Mouse (Mus musculus) adrenal gland, postnatal 25 days (tissue): ENCODE measurements around the gene Cyp2c39. TPM values are rescaled to one million over a fixed set of nuclear protein-coding genes. Genes with fewer than 3 reads are reported as not detected.
"Not testable (repeated sequence)": the region's sequence is repeated elsewhere in the genome, so short reads cannot be mapped to it uniquely, and the experiment has no call there.

Experiments
- DNase-seq: peaks from one replicate; pipeline ENCODE4 v3.0.0; 2021; ENCODE audit warnings: mixed read lengths
- long read RNA-seq: library from polyadenylated mRNA; stranded (forward); transcript quantifications from one replicate; pipeline ENCODE4 v2.0.0, GENCODE M21; 2021
- total RNA-seq: library from RNA; stranded (reverse); gene quantifications from 2 replicates; pipeline ENCODE4 v1.2.3, GENCODE M21; 2021

Cyp2c39 gene
- not detected in 2 replicates for total RNA-seq
- long read RNA-seq, transcript Cyp2c39-201 (9 exons, 1,817 nt) = major isoform, 7 of 7 reads
- long read RNA-seq, partial matches to known transcripts = 0 of 7 reads
- long read RNA-seq, other reads (novel, unspliced or antisense) = 0 of 7 reads

DNA sequence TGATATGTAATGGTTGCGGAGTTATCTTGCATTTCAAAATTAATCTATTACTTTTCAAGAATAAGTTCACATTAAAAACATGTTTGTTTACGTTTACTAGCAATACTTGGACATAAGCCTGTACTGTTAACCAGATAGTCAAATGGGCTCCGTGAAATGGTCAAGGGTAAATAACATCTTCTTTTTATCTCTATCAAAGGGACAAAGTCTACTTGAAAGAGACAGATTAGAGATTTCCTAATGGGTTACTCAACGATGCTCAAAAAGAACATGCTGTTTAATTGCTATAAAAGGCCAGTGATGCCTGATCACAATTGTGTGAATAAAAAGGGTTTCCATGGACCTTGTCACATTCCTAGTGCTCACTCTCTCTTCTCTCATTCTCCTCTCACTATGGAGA lies at the start of gene Cyp2c39:
Gene Cyp2c39 (plus strand): TSS at position 329 of the 400 bp plus-strand sequence.
- no peak for DNase-seq

DNA sequence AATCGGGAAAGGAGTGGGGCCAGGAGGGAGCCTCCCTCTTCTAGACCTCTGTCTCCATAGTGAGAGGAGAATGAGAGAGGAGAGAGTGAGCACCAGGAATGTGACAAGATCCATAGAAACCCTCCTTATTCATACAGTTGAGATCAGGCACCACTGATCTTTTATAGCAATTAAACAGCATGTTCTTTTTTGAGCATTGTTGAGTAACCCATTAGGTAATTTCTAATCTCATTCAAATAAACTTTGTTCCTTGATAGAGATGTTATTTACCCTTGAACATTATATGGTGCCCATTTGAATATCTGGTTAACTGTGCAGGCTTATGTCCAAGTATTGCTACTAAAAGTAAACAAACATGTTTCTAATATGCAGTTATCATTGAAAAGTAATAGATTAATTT lies 47.7 kb upstream of the Cyp2c39 start, which contains the start of gene Cyp2c38:
Gene Cyp2c38 (minus strand): TSS at position 135 of the 400 bp plus-strand sequence.
- DNase-seq = no peak

DNA sequence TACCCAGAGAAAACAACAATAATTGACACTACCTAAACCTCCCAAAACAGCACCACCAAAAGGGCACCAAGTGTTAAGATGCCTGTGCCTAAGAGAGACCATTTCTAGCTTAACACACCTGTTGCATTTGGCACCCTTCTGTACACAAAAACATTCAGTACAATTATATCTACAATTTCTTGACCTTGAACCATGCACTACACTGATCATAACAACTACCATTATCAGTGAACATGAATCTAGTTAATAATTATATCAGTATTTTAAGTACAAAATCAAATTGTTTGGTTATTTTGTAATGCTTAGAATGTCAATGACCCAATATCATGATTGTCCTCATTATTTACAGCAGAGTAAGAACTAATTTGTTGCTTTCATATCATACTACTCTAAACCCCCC lies 46.7 kb upstream of the Cyp2c39 start:
- no peak for DNase-seq

- not testable (repeated sequence) for DNase-seq
These were observed 26.7 kb upstream of the Cyp2c39 start for GRCm38 (mm10) chr19:39483961-39484360.

GRCm38 (mm10) chr19:39506341-39506740 lies 4.3 kb upstream of the Cyp2c39 start:
- no peak for DNase-seq

- no peak for DNase-seq
These were observed 1.1 kb upstream of the Cyp2c39 start for GRCm38 (mm10) chr19:39509533-39509932.

Other genes starting within 250 kb of the Cyp2c39 start
- gene Cyp2c29, start 241.5 kb upstream of the Cyp2c39 start, total RNA-seq = 5.0 TPM in 1 of 2 replicates, not detected in the other
- not detected in 2 replicates for gene Cyp2c38, start 47.8 kb upstream of the Cyp2c39 start, total RNA-seq
- 2.6 TPM in 1 of 2 replicates, not detected in the other for gene Cyp2c67, start 138.2 kb downstream of the Cyp2c39 start, total RNA-seq
- gene Cyp2c68, start 230.2 kb downstream of the Cyp2c39 start, total RNA-seq = 3.0 TPM in 1 of 2 replicates, not detected in the other